In genomic region chr5:106801886-106802798, GRCm38 (mm10) we compare ENCODE assay signal across 8 mouse cellular contexts.
DNase-seq lines count a peak whose midpoint lies in the region; ATAC-seq and TF ChIP-seq lines count a peak whose summit lies in the region.

No protein-coding gene starts in this region.

- no peaks in the 10 kb centered on the region for H3K4me1 ChIP-seq in ES-E14 (ENCODE audit: control insufficient read depth in 2 of 2, insufficient read depth in 2 of 2, low read length in 2 of 2, poor library complexity in 1 of 2)
- H3K4me1 ChIP-seq in forebrain, embryonic 15.5 days = peaks cover 10% of the 10 kb centered on the region
- H3K4me1 ChIP-seq in liver, embryonic 16.5 days (ENCODE audit: control insufficient read depth, low read depth, low read length) = no peaks in the 10 kb centered on the region
- 0 out of 2 replicates have a peak, but pooled peaks cover 4% of the 10 kb centered on the region for H3K4me1 ChIP-seq in neural tube, embryonic 14.5 days (ENCODE audit: control insufficient read depth, insufficient read depth, low read length)
- no peaks in the 10 kb centered on the region for H3K4me1 ChIP-seq in testis, adult 2 months (ENCODE audit: control insufficient read depth, insufficient read depth, low read length)

- in situ Hi-C loops in ES-E14 (cut with MboI; ENCODE audit: low sequenced_read_pairs in 2 of 2, unreplicated experiment in 2 of 2) = loop anchor here in 1 of 2 experiments (5.0 kb wide), 1 partner anchor 340 kb away; no protein-coding TSS in a partner anchor

- TF ChIP-seq CTCF in testis, adult 2 months (IDR thresholded peaks at IDR 0.05; ENCODE audit: control insufficient read depth, insufficient read depth, insufficient replicate concordance, low read depth, low read length) = peak; percentile 100

- H3K27me3 ChIP-seq in forebrain, embryonic 15.5 days = peaks cover 4% of the 10 kb centered on the region; the same call in 1 of the 2 replicates
- H3K27me3 ChIP-seq in liver, embryonic 16.5 days (ENCODE audit: control insufficient read depth, insufficient read depth, low read depth, low read length) = no peaks in the 10 kb centered on the region
- no peaks in the 10 kb centered on the region for H3K27me3 ChIP-seq in neural tube, embryonic 14.5 days (ENCODE audit: control insufficient read depth, insufficient read depth, low read length)
- H3K27me3 ChIP-seq in testis, adult 2 months (ENCODE audit: control insufficient read depth, insufficient read depth, low read length) = no peaks in the 10 kb centered on the region

- no peaks in the 10 kb centered on the region for H3K9me3 ChIP-seq in ES-E14 (ENCODE audit: control insufficient read depth, insufficient read depth, low read depth, low read length)
- no peaks in the 10 kb centered on the region for H3K9me3 ChIP-seq in forebrain, embryonic 15.5 days
- no peaks in the 10 kb centered on the region for H3K9me3 ChIP-seq in liver, embryonic 16.5 days (replicated peaks; ENCODE audit: control insufficient read depth, low read length)
- no peaks in the 10 kb centered on the region for H3K9me3 ChIP-seq in neural tube, embryonic 14.5 days (ENCODE audit: control insufficient read depth, low read length)

- peak overlapping the region in 1 of 2 experiments; percentile 56; a peak in 1 of 4 replicates for H3K4me3 ChIP-seq in ES-E14 (ENCODE audit: insufficient read depth in 1 of 2, low read depth in 1 of 2, low read length in 2 of 2, poor library complexity in 1 of 2, severe bottlenecking in 1 of 2)
- peak overlapping the region; percentile 34 for H3K4me3 ChIP-seq in forebrain, embryonic 15.5 days
- peak overlapping the region; percentile 22 for H3K4me3 ChIP-seq in liver, embryonic 16.5 days (ENCODE audit: low read depth, low read length)
- H3K4me3 ChIP-seq in neural tube, embryonic 14.5 days (ENCODE audit: low read depth, low read length) = peak overlapping the region; percentile 21; the same call in 1 of the 2 replicates
- H3K4me3 ChIP-seq in testis, adult 2 months (ENCODE audit: control insufficient read depth, low read depth, low read length) = peak overlapping the region; percentile 41

- no peak overlapping the region for H3K27ac ChIP-seq in ES-E14 (ENCODE audit: insufficient read depth, low read depth, low read length, poor library complexity, severe bottlenecking)
- H3K27ac ChIP-seq in forebrain, embryonic 15.5 days (replicated peaks) = no peak overlapping the region
- H3K27ac ChIP-seq in liver, embryonic 16.5 days (ENCODE audit: low read length) = no peak overlapping the region
- H3K27ac ChIP-seq in neural tube, embryonic 14.5 days (ENCODE audit: low read depth, low read length) = no peak overlapping the region
- H3K27ac ChIP-seq in testis, adult 2 months (ENCODE audit: control insufficient read depth, insufficient read depth, low read depth, low read length) = no peak overlapping the region

- peak; percentile 70 for ATAC-seq in forebrain, embryonic 15.5 days (replicated peaks)
- ATAC-seq in liver, embryonic 16.5 days (ENCODE audit: low read depth) = peak; percentile 66
- peak; percentile 80 for ATAC-seq in neural tube, embryonic 14.5 days (ENCODE audit: low read depth)

- 7% methylated on average over 32 of the region's 32 CpGs for WGBS in forebrain, embryonic 15.5 days
- 7% methylated on average over 32 of the region's 32 CpGs for WGBS in large intestine, adult 2 months
- 5% methylated on average over 32 of the region's 32 CpGs for WGBS in liver, embryonic 16.5 days (ENCODE audit: insufficient replicate concordance)
- 6% methylated on average over 32 of the region's 32 CpGs for WGBS in neural tube, embryonic 14.5 days

- no peak for TF ChIP-seq POLR2A in testis, adult 2 months (IDR thresholded peaks at IDR 0.05; ENCODE audit: control insufficient read depth, low read depth, low read length)

- no peak overlapping the region for H3K9ac ChIP-seq in ES-E14 (ENCODE audit: insufficient read depth, low read depth, low read length, poor library complexity, severe bottlenecking)
- peak overlapping the region; percentile 28; the same call in 1 of the 2 replicates for H3K9ac ChIP-seq in forebrain, embryonic 15.5 days (replicated peaks)
- H3K9ac ChIP-seq in liver, embryonic 16.5 days (ENCODE audit: low read depth, low read length) = no peak overlapping the region
- no peak overlapping the region for H3K9ac ChIP-seq in neural tube, embryonic 14.5 days (replicated peaks; ENCODE audit: low read depth, low read length)

- intact Hi-C loops in heart, postnatal 14 days (cut with DNase I) = loop anchor here (5.0 kb wide), 3 partner anchors 105 to 340 kb away; partner anchors contain the start of gene Zfp644

- peak; percentile 65 for DNase-seq in ES-E14 (ENCODE audit: low read depth, low spot score)
- peak; percentile 85 to 92 for DNase-seq in cerebellum, adult 18-20 months
- peak; percentile 87 to 92 for DNase-seq in heart, postnatal 14 days
- peak; percentile 22 for DNase-seq in large intestine, adult 2 months (ENCODE audit: low read depth, low spot score)

- peak overlapping the region; percentile 51 for H3K4me2 ChIP-seq in forebrain, embryonic 15.5 days (replicated peaks)
- H3K4me2 ChIP-seq in liver, embryonic 16.5 days (ENCODE audit: low read depth, low read length) = peak overlapping the region; percentile 58
- peak overlapping the region; percentile 43 for H3K4me2 ChIP-seq in neural tube, embryonic 14.5 days (ENCODE audit: low read depth, low read length)

- no peaks in the 10 kb centered on the region for H3K36me3 ChIP-seq in ES-E14 (ENCODE audit: control insufficient read depth, insufficient read depth, low read length, poor library complexity, severe bottlenecking)
- no peaks in the 10 kb centered on the region for H3K36me3 ChIP-seq in forebrain, embryonic 15.5 days
- H3K36me3 ChIP-seq in liver, embryonic 16.5 days (ENCODE audit: control insufficient read depth, insufficient read depth) = no peaks in the 10 kb centered on the region
- no peaks in the 10 kb centered on the region for H3K36me3 ChIP-seq in neural tube, embryonic 14.5 days (ENCODE audit: control insufficient read depth, insufficient read depth, low read length)
- no peaks in the 10 kb centered on the region for H3K36me3 ChIP-seq in testis, adult 2 months (ENCODE audit: control insufficient read depth, insufficient read depth, low read length)

TF ChIP-seq in ES-E14, 5 proteins besides CTCF, POLR2A, EP300 and RAD21:
- TF ChIP-seq MAFK (IDR thresholded peaks at IDR 0.05; ENCODE audit: insufficient read depth, low read depth, low read length) = no peak
- no peak for TF ChIP-seq CHD2 (IDR thresholded peaks at IDR 0.05; ENCODE audit: low read depth, low read length)
- TF ChIP-seq ZNF384 (IDR thresholded peaks at IDR 0.05; ENCODE audit: low read depth, low read length) = no peak
- TF ChIP-seq HCFC1 (IDR thresholded peaks at IDR 0.05; ENCODE audit: borderline replicate concordance, insufficient read depth, low read length) = no peak
- 0 out of 2 replicates have a peak, but pooled peaks have one; percentile 11 for TF ChIP-seq ZC3H11A (IDR thresholded peaks at IDR 0.05; ENCODE audit: borderline replicate concordance, low read depth, low read length)

Comparison
In these comparisons a context has a peak if more than half of its experiments do, and no peak if none do; other contexts are left out.
1. DNase-seq: peak in every context shown above with its lines; median percentile 90 in heart, postnatal 14 days; 88 in cerebellum, adult 18-20 months; 65 in ES-E14; 22 in large intestine, adult 2 months.